Mouse (Mus musculus): ENCODE data around the gene Rab31. TPM values are rescaled to one million over a fixed set of nuclear protein-coding genes. Genes with fewer than 3 reads are reported as not detected.

The Rab31 gene
- polyA plus RNA-seq, 1 experiment from 2014 or later = 28.3 TPM

GRCm38 (mm10) chr17:65683731-65684130, 88.8 kb downstream of the Rab31 start:
- H3K4me2 ChIP-seq (ENCODE audit: low read depth, low read length) = no peak overlapping the region
- no peaks in the 10 kb centered on the region for H3K36me3 ChIP-seq (ENCODE audit: control insufficient read depth, insufficient read depth)
- H3K4me1 ChIP-seq (ENCODE audit: control insufficient read depth, insufficient read depth, low read length) = peaks cover 14% of the 10 kb centered on the region
- no peaks in the 10 kb centered on the region for H3K27me3 ChIP-seq (ENCODE audit: control insufficient read depth, insufficient read depth, low read length)
- no peak overlapping the region for H3K9ac ChIP-seq (ENCODE audit: low read length)
- no peak overlapping the region for H3K4me3 ChIP-seq (ENCODE audit: low read length)
- no peaks in the 10 kb centered on the region for H3K9me3 ChIP-seq (replicated peaks; ENCODE audit: control insufficient read depth, low read length)
- WGBS = 52% methylated on average over 2 of the region's 2 CpGs
- peak overlapping the region; percentile 66 for H3K27ac ChIP-seq (ENCODE audit: low read length)
- no peak; the same call in 1 of the 2 replicates for ATAC-seq (replicated peaks; ENCODE audit: extremely low read depth, insufficient read depth, low FRiP score)

DNA sequence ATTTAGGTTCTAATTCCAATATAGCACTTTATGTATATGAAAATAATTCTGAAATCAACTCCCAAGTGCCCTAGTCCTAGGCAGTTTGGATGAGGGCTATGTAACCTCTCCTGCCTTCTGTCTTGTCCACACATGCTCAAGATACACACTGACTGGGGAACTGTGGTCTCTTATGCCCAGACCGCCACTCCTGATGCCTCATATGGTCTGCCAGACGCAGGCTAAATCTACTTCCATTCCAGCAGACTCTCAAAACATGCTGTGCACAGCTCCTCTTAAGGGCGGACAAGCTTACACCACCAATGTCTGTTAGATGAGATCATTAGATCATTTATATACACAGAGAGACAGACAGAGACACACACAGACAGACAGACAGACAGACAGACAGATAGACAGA, 89.2 kb downstream of the Rab31 start:
- 50% methylated on average over 3 of the region's 3 CpGs for WGBS
- Histone ChIP-seq H3K27me3 (ENCODE audit: control insufficient read depth, insufficient read depth, low read length) (no peaks in the 10 kb centered on the region), H3K9me3 (replicated peaks; ENCODE audit: control insufficient read depth, low read length) (no peaks in the 10 kb centered on the region), H3K4me1 (ENCODE audit: control insufficient read depth, insufficient read depth, low read length) (peaks cover 14% of the 10 kb centered on the region), H3K36me3 (ENCODE audit: control insufficient read depth, insufficient read depth) (no peaks in the 10 kb centered on the region), H3K4me3 (ENCODE audit: low read length) (no peak overlapping the region), H3K27ac (ENCODE audit: low read length) (peak overlapping the region; percentile 66), H3K4me2 (ENCODE audit: low read depth, low read length) (no peak overlapping the region), H3K9ac (ENCODE audit: low read length) (no peak overlapping the region)
- peak; percentile 32; the same call in 1 of the 2 replicates for ATAC-seq (replicated peaks; ENCODE audit: extremely low read depth, insufficient read depth, low FRiP score)

DNA sequence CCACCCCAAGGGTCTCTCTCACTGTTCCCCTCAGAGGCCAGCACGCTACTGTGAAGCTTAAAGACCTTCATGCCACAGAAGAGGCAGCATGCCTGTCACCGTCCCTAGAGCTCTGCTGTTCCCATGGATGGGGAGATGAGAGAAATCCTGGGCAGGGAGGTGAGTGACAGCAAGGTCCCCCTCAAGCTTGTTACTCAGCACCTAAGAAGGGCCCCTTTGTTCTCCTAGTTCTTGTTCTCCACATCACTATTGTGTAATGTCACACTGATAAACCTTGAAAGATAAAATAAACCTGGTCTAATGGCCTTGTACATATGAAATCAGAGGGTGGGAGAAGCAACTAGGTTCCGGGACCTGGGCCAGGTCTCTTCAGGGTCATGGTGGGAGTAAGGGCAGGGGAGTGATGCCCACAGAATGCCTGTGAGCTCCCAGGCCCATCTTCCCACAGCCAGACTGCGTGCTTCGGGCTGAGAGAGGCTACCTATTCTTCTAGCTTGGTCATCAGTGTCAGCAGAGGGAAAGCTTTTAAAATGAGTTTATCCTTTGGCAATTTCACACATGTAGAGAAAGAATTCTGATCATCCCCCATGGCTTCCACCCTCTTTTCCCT, 90.4 kb downstream of the Rab31 start:
- Histone ChIP-seq H3K27me3 (ENCODE audit: control insufficient read depth, insufficient read depth, low read length) (no peaks in the 10 kb centered on the region), H3K4me1 (ENCODE audit: control insufficient read depth, insufficient read depth, low read length) (peaks cover 14% of the 10 kb centered on the region), H3K36me3 (ENCODE audit: control insufficient read depth, insufficient read depth) (no peaks in the 10 kb centered on the region), H3K27ac (ENCODE audit: low read length) (no peak overlapping the region), H3K4me2 (ENCODE audit: low read depth, low read length) (no peak overlapping the region), H3K4me3 (ENCODE audit: low read length) (no peak overlapping the region), H3K9ac (ENCODE audit: low read length) (no peak overlapping the region), H3K9me3 (replicated peaks; ENCODE audit: control insufficient read depth, low read length) (no peaks in the 10 kb centered on the region)
- WGBS = 66% methylated on average over 5 of the region's 5 CpGs
- no peak for ATAC-seq (replicated peaks; ENCODE audit: extremely low read depth, insufficient read depth, low FRiP score)

DNA sequence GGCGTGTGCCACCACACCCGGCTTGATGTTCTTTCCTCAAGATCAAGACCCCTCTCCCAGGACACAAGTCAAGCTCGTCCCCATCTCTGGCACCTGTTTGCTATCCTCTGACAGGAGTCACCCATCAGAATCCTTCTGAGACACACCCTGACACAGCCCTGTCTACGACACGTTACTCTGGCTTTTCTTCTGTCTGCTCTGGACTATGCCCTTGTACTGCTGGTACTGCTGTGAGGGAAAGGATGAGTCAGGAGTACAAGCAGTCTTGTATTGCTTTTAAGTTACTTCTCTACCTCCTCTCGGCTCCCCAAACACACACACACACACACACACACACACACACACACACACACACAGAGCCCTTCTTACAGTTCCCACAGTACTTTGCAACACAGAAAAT, 91.0 kb downstream of the Rab31 start:
- Histone ChIP-seq H3K4me1 (ENCODE audit: control insufficient read depth, insufficient read depth, low read length) (peaks cover 14% of the 10 kb centered on the region), H3K4me3 (ENCODE audit: low read length) (no peak overlapping the region), H3K9ac (ENCODE audit: low read length) (no peak overlapping the region), H3K27me3 (ENCODE audit: control insufficient read depth, insufficient read depth, low read length) (no peaks in the 10 kb centered on the region), H3K9me3 (replicated peaks; ENCODE audit: control insufficient read depth, low read length) (no peaks in the 10 kb centered on the region), H3K4me2 (ENCODE audit: low read depth, low read length) (no peak overlapping the region), H3K36me3 (ENCODE audit: control insufficient read depth, insufficient read depth) (no peaks in the 10 kb centered on the region), H3K27ac (ENCODE audit: low read length) (no peak overlapping the region)
- ATAC-seq (replicated peaks; ENCODE audit: extremely low read depth, insufficient read depth, low FRiP score) = no peak
- 77% methylated on average over 6 of the region's 6 CpGs for WGBS

DNA sequence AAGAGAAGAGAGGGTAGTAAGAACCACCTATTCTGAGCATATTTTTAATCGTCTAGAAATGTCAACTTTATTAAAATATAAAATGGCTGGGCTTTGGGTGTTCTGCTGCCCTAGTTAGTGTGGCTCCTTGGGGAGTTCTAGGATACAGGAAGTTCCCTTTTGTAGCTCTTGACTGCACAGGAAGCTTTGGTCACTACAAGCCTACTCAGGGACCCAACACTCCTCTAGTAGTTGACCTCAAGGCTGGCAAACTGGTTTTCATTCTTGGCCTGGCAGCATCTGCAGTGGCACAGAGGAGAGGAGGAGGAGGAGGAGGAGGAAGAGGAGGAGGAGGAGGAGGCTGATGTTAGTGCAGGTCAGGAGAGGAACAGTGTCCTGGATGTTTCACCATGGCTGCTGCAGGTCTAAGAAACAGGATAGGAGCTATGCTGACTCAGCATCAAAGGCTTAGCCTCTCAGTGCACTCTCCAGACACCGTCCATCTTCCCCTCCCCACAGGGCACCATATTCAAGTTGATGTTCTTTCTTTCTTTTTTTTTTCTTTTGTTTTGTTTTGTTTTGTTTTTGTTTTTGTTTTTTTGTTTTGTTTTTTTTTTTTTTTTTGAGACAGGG, 91.6 kb downstream of the Rab31 start:
- ATAC-seq (replicated peaks; ENCODE audit: extremely low read depth, insufficient read depth, low FRiP score) = no peak
- Histone ChIP-seq H3K9me3 (replicated peaks; ENCODE audit: control insufficient read depth, low read length) (no peaks in the 10 kb centered on the region), H3K27me3 (ENCODE audit: control insufficient read depth, insufficient read depth, low read length) (no peaks in the 10 kb centered on the region), H3K4me1 (ENCODE audit: control insufficient read depth, insufficient read depth, low read length) (peaks cover 14% of the 10 kb centered on the region), H3K27ac (ENCODE audit: low read length) (no peak overlapping the region), H3K4me2 (ENCODE audit: low read depth, low read length) (no peak overlapping the region), H3K4me3 (ENCODE audit: low read length) (no peak overlapping the region), H3K36me3 (ENCODE audit: control insufficient read depth, insufficient read depth) (no peaks in the 10 kb centered on the region), H3K9ac (ENCODE audit: low read length) (no peak overlapping the region)
- WGBS = 84% methylated on average over 2 of the region's 2 CpGs

DNA sequence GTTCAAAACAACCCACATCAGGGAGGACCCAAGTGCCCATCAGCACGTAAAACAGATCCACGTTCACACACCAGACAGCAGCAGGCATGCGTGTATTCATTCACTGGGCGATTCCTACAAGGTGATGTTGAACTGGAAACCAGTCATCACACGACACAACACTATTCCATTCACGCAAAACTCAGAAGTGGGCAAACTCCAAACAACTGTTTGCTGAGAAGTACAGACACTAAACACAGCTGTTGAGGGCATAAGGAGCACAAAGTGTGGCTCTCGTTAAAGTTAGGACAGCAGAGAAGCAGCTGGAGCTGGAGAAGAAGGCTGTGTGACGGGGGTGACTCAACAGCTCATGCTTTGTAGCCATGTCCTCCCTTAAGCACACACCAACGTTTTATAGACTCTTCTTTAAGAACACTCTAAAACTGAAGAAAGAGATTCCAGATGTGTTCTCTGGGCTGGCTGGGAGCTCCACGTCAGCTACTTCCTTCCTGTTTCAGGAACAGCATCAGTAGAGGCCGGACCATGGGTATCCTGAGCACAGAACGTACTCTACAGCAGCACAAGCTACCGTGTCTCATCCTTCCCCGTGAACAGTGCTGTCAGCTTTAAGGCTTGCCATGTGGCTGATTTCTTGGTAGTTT, 92.6 kb downstream of the Rab31 start:
- Histone ChIP-seq H3K9ac (ENCODE audit: low read length) (no peak overlapping the region), H3K27ac (ENCODE audit: low read length) (no peak overlapping the region), H3K4me1 (ENCODE audit: control insufficient read depth, insufficient read depth, low read length) (peaks cover 16% of the 10 kb centered on the region), H3K4me3 (ENCODE audit: low read length) (no peak overlapping the region), H3K4me2 (ENCODE audit: low read depth, low read length) (no peak overlapping the region; the same call in 1 of the 2 replicates), H3K36me3 (ENCODE audit: control insufficient read depth, insufficient read depth) (no peaks in the 10 kb centered on the region), H3K27me3 (ENCODE audit: control insufficient read depth, insufficient read depth, low read length) (no peaks in the 10 kb centered on the region), H3K9me3 (replicated peaks; ENCODE audit: control insufficient read depth, low read length) (no peaks in the 10 kb centered on the region)
- ATAC-seq (replicated peaks; ENCODE audit: extremely low read depth, insufficient read depth, low FRiP score) = no peak
- 70% methylated on average over 14 of the region's 14 CpGs for WGBS

GRCm38 (mm10) chr17:65677742-65678141, 94.8 kb downstream of the Rab31 start:
- Histone ChIP-seq H3K27ac (ENCODE audit: low read length) (no peak overlapping the region), H3K4me2 (ENCODE audit: low read depth, low read length) (no peak overlapping the region), H3K4me1 (ENCODE audit: control insufficient read depth, insufficient read depth, low read length) (peaks cover 11% of the 10 kb centered on the region), H3K36me3 (ENCODE audit: control insufficient read depth, insufficient read depth) (no peaks in the 10 kb centered on the region), H3K9ac (ENCODE audit: low read length) (no peak overlapping the region), H3K27me3 (ENCODE audit: control insufficient read depth, insufficient read depth, low read length) (no peaks in the 10 kb centered on the region), H3K9me3 (replicated peaks; ENCODE audit: control insufficient read depth, low read length) (no peaks in the 10 kb centered on the region), H3K4me3 (ENCODE audit: low read length) (no peak overlapping the region)
- WGBS = 89% methylated on average over 1 of the region's 1 CpGs
- ATAC-seq (replicated peaks; ENCODE audit: extremely low read depth, insufficient read depth, low FRiP score) = no peak

GRCm38 (mm10) chr17:65676536-65676935, 96.0 kb downstream of the Rab31 start:
- no peak overlapping the region for H3K4me2 ChIP-seq (ENCODE audit: low read depth, low read length)
- no peak overlapping the region for H3K4me3 ChIP-seq (ENCODE audit: low read length)
- H3K36me3 ChIP-seq (ENCODE audit: control insufficient read depth, insufficient read depth) = no peaks in the 10 kb centered on the region
- no peak overlapping the region for H3K27ac ChIP-seq (ENCODE audit: low read length)
- H3K4me1 ChIP-seq (ENCODE audit: control insufficient read depth, insufficient read depth, low read length) = peaks cover 9% of the 10 kb centered on the region
- no peak overlapping the region for H3K9ac ChIP-seq (ENCODE audit: low read length)
- ATAC-seq (replicated peaks; ENCODE audit: extremely low read depth, insufficient read depth, low FRiP score) = no peak
- H3K27me3 ChIP-seq (ENCODE audit: control insufficient read depth, insufficient read depth, low read length) = no peaks in the 10 kb centered on the region
- WGBS = 90% methylated on average over 8 of the region's 8 CpGs
- no peaks in the 10 kb centered on the region for H3K9me3 ChIP-seq (replicated peaks; ENCODE audit: control insufficient read depth, low read length)

DNA sequence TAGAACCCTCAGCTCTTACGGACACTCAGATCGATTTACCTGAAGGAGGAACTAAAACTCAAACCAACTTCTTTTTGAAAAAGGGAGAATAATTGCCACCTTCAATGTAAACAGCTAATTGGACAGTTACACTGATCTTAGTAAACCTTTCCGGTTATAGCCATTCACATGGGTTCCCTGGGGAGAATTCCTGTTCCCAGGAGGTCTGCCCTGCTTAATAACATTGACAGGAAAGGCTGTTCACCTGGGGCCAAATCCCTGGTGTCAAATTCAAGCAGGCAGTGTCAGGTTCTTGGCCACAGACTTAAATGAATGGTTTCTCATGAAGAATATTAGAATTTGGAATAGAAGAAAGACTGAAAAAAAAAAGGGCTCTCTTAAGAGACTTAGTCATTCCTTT, 96.6 kb downstream of the Rab31 start:
- no peaks in the 10 kb centered on the region for H3K27me3 ChIP-seq (ENCODE audit: control insufficient read depth, insufficient read depth, low read length)
- no peaks in the 10 kb centered on the region for H3K36me3 ChIP-seq (ENCODE audit: control insufficient read depth, insufficient read depth)
- H3K9ac ChIP-seq (ENCODE audit: low read length) = no peak overlapping the region
- ATAC-seq (replicated peaks; ENCODE audit: extremely low read depth, insufficient read depth, low FRiP score) = no peak
- no peak overlapping the region for H3K4me2 ChIP-seq (ENCODE audit: low read depth, low read length)
- H3K4me3 ChIP-seq (ENCODE audit: low read length) = no peak overlapping the region
- 91% methylated on average over 3 of the region's 3 CpGs for WGBS
- peaks cover 9% of the 10 kb centered on the region for H3K4me1 ChIP-seq (ENCODE audit: control insufficient read depth, insufficient read depth, low read length)
- no peaks in the 10 kb centered on the region for H3K9me3 ChIP-seq (replicated peaks; ENCODE audit: control insufficient read depth, low read length)
- no peak overlapping the region for H3K27ac ChIP-seq (ENCODE audit: low read length)

Data from heart, embryonic 16.5 days (tissue).